Comparison of ENCODE assay signal across 32 mouse cellular contexts in the genomic region with DNA sequence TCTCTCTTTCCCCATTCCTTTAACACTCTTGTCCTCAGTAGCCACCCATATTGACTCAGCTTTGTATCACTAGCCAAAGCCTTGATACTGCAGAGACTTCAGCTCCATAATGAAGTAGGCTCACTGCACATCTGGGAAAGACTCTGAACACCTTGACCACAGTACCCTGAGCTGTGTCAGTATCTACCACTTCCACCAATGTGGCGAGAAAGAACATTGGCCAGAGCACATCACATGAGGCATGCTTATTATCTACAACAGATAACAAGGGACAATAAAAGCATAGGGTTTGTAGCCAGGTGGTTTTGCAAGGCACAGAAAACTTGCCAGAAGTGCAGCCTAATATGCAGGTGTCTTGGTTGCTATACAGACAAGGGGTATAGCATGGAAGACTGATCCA.
"Had no signal": no experiment of that assay in that cellular context is flagged by ENCODE, and none has a peak within 500 bp of the region (broad histone marks: within the 10 kb centered on the region; RNA-seq: fewer than 3 reads in every experiment).

No protein-coding gene starts in this region.

- H3K4me2 ChIP-seq: limb, embryonic 12.5 days; limb, embryonic 13.5 days; limb, embryonic 15.5 days; liver, embryonic 11.5 days; liver, embryonic 12.5 days; liver, embryonic 13.5 days; liver, embryonic 15.5 days; lung, embryonic 14.5 days; lung, embryonic 15.5 days; midbrain, embryonic 11.5 days; midbrain, embryonic 12.5 days; midbrain, embryonic 13.5 days; midbrain, embryonic 15.5 days; neural tube, embryonic 12.5 days had no signal

- H3K27ac ChIP-seq: limb, embryonic 10.5 days; limb, embryonic 12.5 days; limb, embryonic 13.5 days; limb, embryonic 15.5 days; liver, embryonic 12.5 days; liver, embryonic 13.5 days; liver, embryonic 14.5 days; liver, embryonic 15.5 days; lung, embryonic 15.5 days; macrophage; midbrain, embryonic 10.5 days; midbrain, embryonic 12.5 days; midbrain, embryonic 13.5 days; midbrain, embryonic 15.5 days; neural tube, embryonic 12.5 days had no signal

- H3K36me3 ChIP-seq: limb, embryonic 10.5 days; limb, embryonic 12.5 days; limb, embryonic 13.5 days; limb, embryonic 15.5 days; liver, embryonic 12.5 days; liver, embryonic 13.5 days; liver, embryonic 15.5 days; lung, embryonic 15.5 days; midbrain, embryonic 10.5 days; midbrain, embryonic 12.5 days; midbrain, embryonic 13.5 days; midbrain, embryonic 15.5 days; neural tube, embryonic 12.5 days had no signal

- ATAC-seq: liver, embryonic 12.5 days; liver, postnatal 0 days; lung, postnatal 0 days; midbrain, embryonic 13.5 days; midbrain, embryonic 15.5 days; midbrain, embryonic 16.5 days had no signal

- H3K4me1 ChIP-seq: limb, embryonic 10.5 days; limb, embryonic 12.5 days; limb, embryonic 13.5 days; limb, embryonic 15.5 days; liver, embryonic 12.5 days; liver, embryonic 13.5 days; liver, embryonic 15.5 days; lung, embryonic 15.5 days; megakaryocyte, embryonic 14.5 days; midbrain, embryonic 10.5 days; midbrain, embryonic 12.5 days; midbrain, embryonic 13.5 days; midbrain, embryonic 15.5 days; neural tube, embryonic 12.5 days had no signal

- H3K9ac ChIP-seq: limb, embryonic 12.5 days; limb, embryonic 13.5 days; limb, embryonic 15.5 days; liver, embryonic 12.5 days; liver, embryonic 13.5 days; liver, embryonic 14.5 days; liver, embryonic 15.5 days; liver, postnatal 0 days; lung, embryonic 14.5 days; lung, embryonic 15.5 days; midbrain, embryonic 12.5 days; midbrain, embryonic 13.5 days; midbrain, embryonic 15.5 days; neural tube, embryonic 12.5 days had no signal

- H3K27me3 ChIP-seq: limb, embryonic 12.5 days; limb, embryonic 13.5 days; limb, embryonic 15.5 days; liver, embryonic 12.5 days; liver, embryonic 13.5 days; liver, embryonic 15.5 days; lung, embryonic 15.5 days; megakaryocyte, embryonic 14.5 days; midbrain, embryonic 12.5 days; midbrain, embryonic 13.5 days; midbrain, embryonic 15.5 days; neural tube, embryonic 12.5 days had no signal

- H3K4me3 ChIP-seq: limb, embryonic 10.5 days; limb, embryonic 12.5 days; limb, embryonic 13.5 days; limb, embryonic 15.5 days; liver, embryonic 12.5 days; liver, embryonic 13.5 days; liver, embryonic 15.5 days; lung, embryonic 15.5 days; megakaryocyte, embryonic 14.5 days; midbrain, embryonic 10.5 days; midbrain, embryonic 12.5 days; midbrain, embryonic 13.5 days; midbrain, embryonic 15.5 days; myocyte; neural tube, embryonic 12.5 days had no signal

- H3K9me3 ChIP-seq: limb, embryonic 10.5 days; limb, embryonic 12.5 days; limb, embryonic 13.5 days; limb, embryonic 15.5 days; liver, embryonic 12.5 days; liver, embryonic 13.5 days; liver, embryonic 15.5 days; lung, embryonic 15.5 days; megakaryocyte, embryonic 14.5 days; midbrain, embryonic 10.5 days; midbrain, embryonic 12.5 days; midbrain, embryonic 13.5 days; midbrain, embryonic 15.5 days; neural tube, embryonic 12.5 days had no signal

- DNase-seq: left cerebral cortex, postnatal 4 days; liver; liver, embryonic 13.5 days; liver, postnatal 0 days; lung, adult 18-20 months; lung, adult 2 months; lung, embryonic 14.5 days; lung, postnatal 10 days; lung, postnatal 14 days; lung, postnatal 36 days; lung, postnatal 4 days; midbrain, embryonic 14.5 days had no signal
